Mouse (Mus musculus): ENCODE results near the gene Atxn3.
"Not testable (repeated sequence)": the region's sequence is repeated elsewhere in the genome, so short reads cannot be mapped to it uniquely, and the experiment has no call there.

Atxn3 gene

GRCm38 (mm10) chr12:101958960-101959780 lies 1.1 kb upstream of the Atxn3 start:
- not testable (repeated sequence) for DNase-seq (ENCODE audit: low read depth, low spot score)

GRCm38 (mm10) chr12:101958556-101958955 lies 510 bp upstream of the Atxn3 start:
- no peak for DNase-seq (ENCODE audit: low read depth, low spot score)

- DNase-seq (ENCODE audit: low read depth, low spot score), result peak; percentile 18
These were observed 736 bp downstream of the Atxn3 start for GRCm38 (mm10) chr12:101957079-101957941.

GRCm38 (mm10) chr12:101955821-101956220 lies 2.2 kb downstream of the Atxn3 start:
- not testable (repeated sequence) for DNase-seq (ENCODE audit: low read depth, low spot score)

GRCm38 (mm10) chr12:101948801-101949200 lies 9.2 kb downstream of the Atxn3 start:
- no peak for DNase-seq (ENCODE audit: low read depth, low spot score)

- DNase-seq (ENCODE audit: low read depth, low spot score), result no peak
These were observed 10.1 kb downstream of the Atxn3 start for GRCm38 (mm10) chr12:101947986-101948385.

- no peak for DNase-seq (ENCODE audit: low read depth, low spot score)
These were observed 20.5 kb downstream of the Atxn3 start for GRCm38 (mm10) chr12:101937572-101937971.

GRCm38 (mm10) chr12:101935223-101935622 lies 22.8 kb downstream of the Atxn3 start:
- no peak for DNase-seq (ENCODE audit: low read depth, low spot score)

GRCm38 (mm10) chr12:101928423-101928822 lies 29.6 kb downstream of the Atxn3 start:
- no peak for DNase-seq (ENCODE audit: low read depth, low spot score)

- DNase-seq (ENCODE audit: low read depth, low spot score), result no peak
These were observed 35.7 kb downstream of the Atxn3 start for GRCm38 (mm10) chr12:101922313-101922712.

GRCm38 (mm10) chr12:101919847-101920246 lies 38.2 kb downstream of the Atxn3 start:
- DNase-seq (ENCODE audit: low read depth, low spot score), result no peak

- DNase-seq (ENCODE audit: low read depth, low spot score), result no peak
These were observed 40.9 kb downstream of the Atxn3 start for GRCm38 (mm10) chr12:101917165-101917564.

GRCm38 (mm10) chr12:101912626-101913490 lies 45.2 kb downstream of the Atxn3 start, which contains the start of gene Trip11:
Trip11 (minus strand) TSS chr12:101913267.
- peak; percentile 84 for DNase-seq (ENCODE audit: low read depth, low spot score)

- DNase-seq (ENCODE audit: low read depth, low spot score), result no peak
These were observed 46.7 kb downstream of the Atxn3 start for GRCm38 (mm10) chr12:101911346-101911745.

GRCm38 (mm10) chr12:101910360-101910759 lies 47.7 kb downstream of the Atxn3 start:
- no peak for DNase-seq (ENCODE audit: low read depth, low spot score)

- no peak for DNase-seq (ENCODE audit: low read depth, low spot score)
These were observed 52.2 kb downstream of the Atxn3 start for GRCm38 (mm10) chr12:101905817-101906216.

- no peak for DNase-seq (ENCODE audit: low read depth, low spot score)
These were observed 53.1 kb downstream of the Atxn3 start for GRCm38 (mm10) chr12:101904906-101905305.

GRCm38 (mm10) chr12:101904170-101904569 lies 53.9 kb downstream of the Atxn3 start:
- no peak for DNase-seq (ENCODE audit: low read depth, low spot score)

- no peak for DNase-seq (ENCODE audit: low read depth, low spot score)
These were observed 58.3 kb downstream of the Atxn3 start for GRCm38 (mm10) chr12:101899671-101900245.

GRCm38 (mm10) chr12:101898966-101899365 lies 59.1 kb downstream of the Atxn3 start:
- no peak for DNase-seq (ENCODE audit: low read depth, low spot score)

GRCm38 (mm10) chr12:101897113-101897512 lies 60.9 kb downstream of the Atxn3 start:
- no peak for DNase-seq (ENCODE audit: low read depth, low spot score)

All from forelimb bud, embryonic 11.5 days (tissue).